ENCODE assay signal across 9 mouse cellular contexts in genomic region chr14:54427696-54428095, GRCm38 (mm10). TPM values are rescaled to one million over a fixed set of nuclear protein-coding genes. Genes with fewer than 3 reads are reported as not detected.
DNase-seq lines count a peak whose midpoint lies in the region; ATAC-seq and TF ChIP-seq lines count a peak whose summit lies in the region.
"Had no signal": no experiment of that assay in that cellular context is flagged by ENCODE, and none has a peak within 500 bp of the region (broad histone marks: within the 10 kb centered on the region; RNA-seq: fewer than 3 reads in every experiment).

No protein-coding gene starts in this region.

- 87% methylated on average over 7 of the region's 7 CpGs for WGBS in kidney, postnatal 0 days
- 88% methylated on average over 7 of the region's 7 CpGs for WGBS in kidney, adult 2 months
- 96% methylated on average over 7 of the region's 7 CpGs for WGBS in limb, embryonic 10.5 days
- WGBS in neural tube, embryonic 13.5 days: 94% methylated on average over 7 of the region's 7 CpGs

- no peak for TF ChIP-seq POLR2A in kidney, adult 2 months (IDR thresholded peaks at IDR 0.05; ENCODE audit: low read depth, low read length)
- TF ChIP-seq POLR2A in embryonic fibroblast, embryonic 13.5 days (IDR thresholded peaks at IDR 0.05; ENCODE audit: low read depth, low read length): no peak

- H3K4me1 ChIP-seq in kidney, postnatal 0 days (replicated peaks; ENCODE audit: insufficient read depth, low read length): peaks cover 17% of the 10 kb centered on the region
- peaks cover 8% of the 10 kb centered on the region; the same call in 1 of the 2 replicates for H3K4me1 ChIP-seq in kidney, adult 2 months (ENCODE audit: control insufficient read depth, insufficient read depth, low read length)
- peaks cover 16% of the 10 kb centered on the region for H3K4me1 ChIP-seq in embryonic fibroblast, embryonic 13.5 days (ENCODE audit: control insufficient read depth, insufficient read depth, low read length)
- peaks cover 42% of the 10 kb centered on the region for H3K4me1 ChIP-seq in limb, embryonic 10.5 days
- peaks cover 62% of the 10 kb centered on the region for H3K4me1 ChIP-seq in neural tube, embryonic 13.5 days (replicated peaks)

- TF ChIP-seq CTCF in kidney, postnatal 0 days (IDR thresholded peaks at IDR 0.05; ENCODE audit: low read depth): no peak
- no peak for TF ChIP-seq CTCF in kidney, adult 2 months (conservative IDR thresholded peaks at IDR 0.05; ENCODE audit: insufficient read depth, insufficient read length, low read depth, low read length)
- no peak for TF ChIP-seq CTCF in embryonic fibroblast, embryonic 13.5 days (IDR thresholded peaks at IDR 0.05; ENCODE audit: borderline replicate concordance, insufficient read depth, low read length)

- H3K36me3 ChIP-seq in kidney, postnatal 0 days (ENCODE audit: insufficient read depth, low read length): 0 out of 2 replicates have a peak, but pooled peaks cover 6% of the 10 kb centered on the region
- no peaks in the 10 kb centered on the region for H3K36me3 ChIP-seq in kidney, adult 2 months (ENCODE audit: control insufficient read depth, insufficient read depth, low read length)
- H3K36me3 ChIP-seq in limb, embryonic 10.5 days: peaks cover 20% of the 10 kb centered on the region
- H3K36me3 ChIP-seq in neural tube, embryonic 13.5 days: peaks cover 11% of the 10 kb centered on the region; the same call in 1 of the 2 replicates

- peak overlapping the region; percentile 82 for H3K4me3 ChIP-seq in kidney, postnatal 0 days (replicated peaks; ENCODE audit: low read depth, low read length)
- H3K4me3 ChIP-seq in kidney, adult 2 months (ENCODE audit: insufficient read depth, low read depth, low read length): no peak overlapping the region
- H3K4me3 ChIP-seq in embryonic fibroblast, embryonic 13.5 days (ENCODE audit: insufficient read depth, low read length): peak overlapping the region; percentile 87; the same call in 1 of the 2 replicates
- H3K4me3 ChIP-seq in limb, embryonic 10.5 days: peak overlapping the region; percentile 93
- peak overlapping the region; percentile 58 for H3K4me3 ChIP-seq in neural tube, embryonic 13.5 days

- no peaks in the 10 kb centered on the region for H3K9me3 ChIP-seq in kidney, postnatal 0 days (replicated peaks; ENCODE audit: low read length)
- no peaks in the 10 kb centered on the region for H3K9me3 ChIP-seq in limb, embryonic 10.5 days (replicated peaks)
- no peaks in the 10 kb centered on the region for H3K9me3 ChIP-seq in neural tube, embryonic 13.5 days

- H3K4me2 ChIP-seq in kidney, postnatal 0 days (ENCODE audit: low read length): peak overlapping the region; percentile 69
- H3K4me2 ChIP-seq in neural tube, embryonic 13.5 days: peak overlapping the region; percentile 68

- intact Hi-C loops in left cerebral cortex, postnatal 36 days (cut with DNase I): loop anchor here (5.0 kb wide), 2 partner anchors 65 to 175 kb away; partner anchors contain the start of genes Abhd4 and Dad1

- no peak for ATAC-seq in kidney, postnatal 0 days (replicated peaks; ENCODE audit: low FRiP score, low read depth)
- no peak for ATAC-seq in neural tube, embryonic 13.5 days (ENCODE audit: low read depth)
- ATAC-seq in monocyte, adult 5-6 weeks (replicated peaks; ENCODE audit: insufficient number of reproducible peaks, low FRiP score, low TSS enrichment, poor library complexity, severe bottlenecking): no peak

- no peaks in the 10 kb centered on the region for H3K27me3 ChIP-seq in kidney, postnatal 0 days (ENCODE audit: insufficient read depth, low read length)
- no peaks in the 10 kb centered on the region for H3K27me3 ChIP-seq in kidney, adult 2 months (replicated peaks; ENCODE audit: control insufficient read depth, insufficient read depth, low read length)
- no peaks in the 10 kb centered on the region for H3K27me3 ChIP-seq in limb, embryonic 10.5 days (ENCODE audit: low read depth, poor library complexity, severe bottlenecking)
- H3K27me3 ChIP-seq in neural tube, embryonic 13.5 days: peaks cover 15% of the 10 kb centered on the region

- no peak overlapping the region for H3K27ac ChIP-seq in kidney, postnatal 0 days
- H3K27ac ChIP-seq in kidney, adult 2 months (ENCODE audit: insufficient read depth, low read depth, low read length): no peak overlapping the region
- H3K27ac ChIP-seq in embryonic fibroblast, embryonic 13.5 days (ENCODE audit: insufficient read depth, low read length): peak overlapping the region; percentile 76; the same call in 1 of the 2 replicates
- no peak overlapping the region for H3K27ac ChIP-seq in limb, embryonic 10.5 days
- no peak overlapping the region for H3K27ac ChIP-seq in neural tube, embryonic 13.5 days (replicated peaks)

- DNase-seq in kidney, postnatal 0 days (ENCODE audit: low spot score): no peak
- no peak for DNase-seq in kidney, adult 2 months
- no peak for DNase-seq in limb, embryonic 10.5 days (ENCODE audit: low spot score)
- no peak for DNase-seq in kidney, adult 9 months
- DNase-seq in left cerebral cortex, postnatal 36 days (ENCODE audit: low spot score in 2 of 2): no peak
- DNase-seq: cerebellum, adult 2 months had no signal

- no peak overlapping the region for H3K9ac ChIP-seq in kidney, postnatal 0 days (ENCODE audit: low read depth, low read length)
- H3K9ac ChIP-seq in neural tube, embryonic 13.5 days: no peak overlapping the region

RNA-seq across cellular contexts. Expression of gene Mrpl52, which starts 1.0 kb away (rescaled TPM):
- polyA plus RNA-seq in kidney, postnatal 0 days (2015; fragmentation: Nextera tagmentation; extraction: Ambion mirVana): 357 and 408 TPM in 2 replicates
- 366 and 425 TPM in 2 replicates for polyA plus RNA-seq in kidney, adult 2 months (2012; rRNA removed)
- polyA plus RNA-seq in embryonic fibroblast, embryonic 13.5 days (2011; ENCODE audit: insufficient read length, low read depth, missing spikeins): 138 and 143 TPM in 2 replicates
- polyA plus RNA-seq in limb, embryonic 10.5 days (2016; fragmentation: Nextera tagmentation; extraction: Ambion mirVana): 198 and 219 TPM in 2 replicates
- polyA plus RNA-seq in neural tube, embryonic 13.5 days (2015; fragmentation: Nextera tagmentation; extraction: Ambion mirVana): 209 and 275 TPM in 2 replicates
- 49.3 to 72.4 TPM (median 52.8 TPM) in 3 replicates for total RNA-seq in monocyte, adult 5-6 weeks (2017)
- 10 to 100 TPM; 84.6 to 88.0 TPM for total RNA-seq in left cerebral cortex, postnatal 36 days (2021)

RNA-seq across cellular contexts. Expression of gene Mmp14, which starts 3.7 kb away (rescaled TPM):
- polyA plus RNA-seq in kidney, postnatal 0 days (2015; fragmentation: Nextera tagmentation; extraction: Ambion mirVana): 107 and 114 TPM in 2 replicates
- polyA plus RNA-seq in kidney, adult 2 months (2012; rRNA removed): 37.2 and 42.1 TPM in 2 replicates
- polyA plus RNA-seq in embryonic fibroblast, embryonic 13.5 days (2011; ENCODE audit: insufficient read length, low read depth, missing spikeins): 618 and 779 TPM in 2 replicates
- polyA plus RNA-seq in limb, embryonic 10.5 days (2016; fragmentation: Nextera tagmentation; extraction: Ambion mirVana): 68.3 and 84.7 TPM in 2 replicates
- 52.7 and 65.4 TPM in 2 replicates for polyA plus RNA-seq in neural tube, embryonic 13.5 days (2015; fragmentation: Nextera tagmentation; extraction: Ambion mirVana)
- total RNA-seq in monocyte, adult 5-6 weeks (2017): 0.78 to 0.96 TPM in 2 of 3 replicates, not detected in the other
- 10 to 100 TPM in 1 of 2 experiments, 1 to 10 TPM in 1; 7.2 to 10.8 TPM for total RNA-seq in left cerebral cortex, postnatal 36 days (2021)

RNA-seq across cellular contexts. Expression of gene Slc7a7, which starts 10.1 kb away (rescaled TPM):
- 27.8 and 36.4 TPM in 2 replicates for polyA plus RNA-seq in kidney, postnatal 0 days (2015; fragmentation: Nextera tagmentation; extraction: Ambion mirVana)
- 454 and 464 TPM in 2 replicates for polyA plus RNA-seq in kidney, adult 2 months (2012; rRNA removed)
- 6.9 and 7.0 TPM in 2 replicates for polyA plus RNA-seq in embryonic fibroblast, embryonic 13.5 days (2011; ENCODE audit: insufficient read length, low read depth, missing spikeins)
- polyA plus RNA-seq in limb, embryonic 10.5 days (2016; fragmentation: Nextera tagmentation; extraction: Ambion mirVana): 2.3 and 3.1 TPM in 2 replicates
- polyA plus RNA-seq in neural tube, embryonic 13.5 days (2015; fragmentation: Nextera tagmentation; extraction: Ambion mirVana): 6.7 and 7.9 TPM in 2 replicates
- 11.3 to 16.7 TPM (median 13.6 TPM) in 3 replicates for total RNA-seq in monocyte, adult 5-6 weeks (2017)
- total RNA-seq in left cerebral cortex, postnatal 36 days (2021): 1 to 10 TPM; 1.9 TPM

RNA-seq across cellular contexts. Expression of gene Lrp10, which starts 36.2 kb away (rescaled TPM):
- 76.5 and 78.4 TPM in 2 replicates for polyA plus RNA-seq in kidney, postnatal 0 days (2015; fragmentation: Nextera tagmentation; extraction: Ambion mirVana)
- 168 and 211 TPM in 2 replicates for polyA plus RNA-seq in kidney, adult 2 months (2012; rRNA removed)
- 85.6 and 98.2 TPM in 2 replicates for polyA plus RNA-seq in embryonic fibroblast, embryonic 13.5 days (2011; ENCODE audit: insufficient read length, low read depth, missing spikeins)
- 23.9 and 24.4 TPM in 2 replicates for polyA plus RNA-seq in limb, embryonic 10.5 days (2016; fragmentation: Nextera tagmentation; extraction: Ambion mirVana)
- polyA plus RNA-seq in neural tube, embryonic 13.5 days (2015; fragmentation: Nextera tagmentation; extraction: Ambion mirVana): 30.1 and 32.7 TPM in 2 replicates
- 49.1 to 94.7 TPM (median 53.7 TPM) in 3 replicates for total RNA-seq in monocyte, adult 5-6 weeks (2017)
- 10 to 100 TPM; 24.1 to 24.4 TPM for total RNA-seq in left cerebral cortex, postnatal 36 days (2021)

RNA-seq across cellular contexts. Expression of gene Rem2, which starts 48.2 kb away (rescaled TPM):
- 4.3 and 4.4 TPM in 2 replicates for polyA plus RNA-seq in kidney, postnatal 0 days (2015; fragmentation: Nextera tagmentation; extraction: Ambion mirVana)
- 0.23 and 0.30 TPM in 2 replicates for polyA plus RNA-seq in kidney, adult 2 months (2012; rRNA removed)
- polyA plus RNA-seq in embryonic fibroblast, embryonic 13.5 days (2011; ENCODE audit: insufficient read length, low read depth, missing spikeins): 0.94 TPM in 1 of 2 replicates, not detected in the other
- 3.6 and 5.3 TPM in 2 replicates for polyA plus RNA-seq in limb, embryonic 10.5 days (2016; fragmentation: Nextera tagmentation; extraction: Ambion mirVana)
- 47.8 and 51.3 TPM in 2 replicates for polyA plus RNA-seq in neural tube, embryonic 13.5 days (2015; fragmentation: Nextera tagmentation; extraction: Ambion mirVana)
- 0.68 TPM in 1 of 3 replicates, not detected in the others for total RNA-seq in monocyte, adult 5-6 weeks (2017)
- 1 to 10 TPM; 7.0 to 7.7 TPM for total RNA-seq in left cerebral cortex, postnatal 36 days (2021)

Comparison
In these comparisons a context has a peak if more than half of its experiments do, and no peak if none do; other contexts are left out.
1. RNA of gene Slc7a7, which starts 10.1 kb away (polyA plus RNA-seq): 454 to 464 TPM in kidney, adult 2 months; 27.8 to 36.4 TPM in kidney, postnatal 0 days, 6.7 to 7.9 TPM in neural tube, embryonic 13.5 days, 6.9 to 7.0 TPM in embryonic fibroblast, embryonic 13.5 days and 2.3 to 3.1 TPM in limb, embryonic 10.5 days; every median in the first group is over 10 times any median in the second.